Mouse (Mus musculus) testis, adult 2 months (tissue): Measurements from ENCODE around the gene Kctd5.

Experiments used
- CTCF ChIP-seq: fragments of 200-500 bp; IDR thresholded peaks from 2 replicates; pipeline ENCODE4 v1.5.1; 2012; ENCODE audit warnings: low read depth, mild to moderate bottlenecking, inconsistent platforms, low read length, moderate library complexity; ENCODE audit not compliant: control insufficient read depth, insufficient read depth, insufficient replicate concordance
- POLR2A ChIP-seq: fragments of 200-500 bp; IDR thresholded peaks from 2 replicates; pipeline ENCODE4 v1.6.1; 2012; ENCODE audit warnings: low read depth, mild to moderate bottlenecking, inconsistent platforms, low read length, moderate library complexity; ENCODE audit not compliant: control insufficient read depth

GRCm38 (mm10) chr17:24072919-24073696 lies at the start of gene Kctd5:
- no peak for TF ChIP-seq CTCF
- peak; percentile 78 for TF ChIP-seq POLR2A
